Mouse (Mus musculus): ENCODE data around the gene Gas2l3. TPM values are rescaled to one million over a fixed set of nuclear protein-coding genes. Genes with fewer than 3 reads are reported as not detected.

Gas2l3 gene
- polyA plus RNA-seq, 1 experiment from 2014 or later = 16.8 TPM

DNA sequence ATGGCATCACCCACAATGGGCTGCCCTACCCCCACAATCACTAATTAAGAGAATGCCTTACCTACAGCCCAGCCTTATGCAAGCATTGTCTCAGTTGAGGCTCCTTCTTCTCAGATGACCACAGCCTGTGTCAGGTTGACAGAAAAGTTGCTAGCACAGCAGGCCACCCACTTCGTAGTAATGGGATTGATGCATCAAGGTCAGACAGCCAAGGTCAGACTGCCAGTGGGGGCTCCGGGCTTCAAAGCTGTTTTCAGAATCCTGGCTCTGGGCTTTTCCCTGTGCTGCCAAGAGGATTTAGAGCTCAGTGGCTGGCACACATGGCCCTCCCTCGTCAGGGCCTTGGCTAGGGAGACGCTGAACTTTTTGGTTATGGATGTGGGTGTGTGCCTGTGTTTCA lies 51.1 kb downstream of the Gas2l3 start:
- WGBS = 45% methylated on average over 4 of the region's 4 CpGs
- peaks cover 3% of the 10 kb centered on the region; the same call in 1 of the 2 replicates for H3K4me1 ChIP-seq

DNA sequence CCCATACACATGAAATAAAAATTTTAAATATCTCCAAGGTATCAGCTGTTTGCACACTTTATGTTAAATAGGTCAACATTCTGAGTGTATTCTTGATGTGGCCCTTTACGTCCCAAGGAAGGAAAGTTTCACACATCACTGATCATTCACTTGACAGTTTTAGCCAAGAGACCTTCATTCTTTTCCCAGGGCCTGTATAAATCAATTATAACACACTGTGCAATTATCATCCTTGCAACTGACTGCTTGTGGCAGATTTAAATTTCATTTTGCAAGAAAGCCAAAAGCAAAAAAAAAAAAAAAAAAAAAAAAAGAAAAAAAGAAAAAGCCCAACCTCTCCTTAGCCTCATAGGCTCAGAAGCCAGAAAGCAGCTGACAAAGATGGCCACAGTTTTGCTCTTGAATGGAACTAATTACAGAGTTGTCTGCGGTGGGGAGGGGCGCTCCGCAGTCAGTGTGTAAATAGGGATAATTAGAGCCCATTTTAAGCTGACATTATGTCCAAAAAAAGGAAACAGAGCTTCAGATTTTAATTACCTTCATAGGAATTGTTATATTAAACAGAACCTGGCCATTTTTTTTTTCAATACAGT lies 52.1 kb downstream of the Gas2l3 start:
- Histone ChIP-seq H3K4me3 (no peak overlapping the region), H3K9me3 (no peaks in the 10 kb centered on the region), H3K4me2 (no peak overlapping the region), H3K36me3 (no peaks in the 10 kb centered on the region), H3K4me1 (peaks cover 3% of the 10 kb centered on the region; the same call in 1 of the 2 replicates), H3K9ac (no peak overlapping the region), H3K27me3 (replicated peaks) (no peaks in the 10 kb centered on the region), H3K27ac (replicated peaks) (no peak overlapping the region)
- 89% methylated on average over 4 of the region's 4 CpGs for WGBS
- no peak for ATAC-seq (ENCODE audit: extremely low read depth, insufficient number of reproducible peaks, low FRiP score, low TSS enrichment)

More for the DNA sequence above, 51.1 kb downstream of the Gas2l3 start:
- no peak overlapping the region for H3K4me2 ChIP-seq
- no peak overlapping the region for H3K27ac ChIP-seq (replicated peaks)
- H3K27me3 ChIP-seq (replicated peaks) = no peaks in the 10 kb centered on the region
- no peaks in the 10 kb centered on the region for H3K9me3 ChIP-seq
- no peak for ATAC-seq (ENCODE audit: extremely low read depth, insufficient number of reproducible peaks, low FRiP score, low TSS enrichment)
- no peak overlapping the region for H3K9ac ChIP-seq
- H3K4me3 ChIP-seq = no peak overlapping the region
- H3K36me3 ChIP-seq = no peaks in the 10 kb centered on the region

DNA sequence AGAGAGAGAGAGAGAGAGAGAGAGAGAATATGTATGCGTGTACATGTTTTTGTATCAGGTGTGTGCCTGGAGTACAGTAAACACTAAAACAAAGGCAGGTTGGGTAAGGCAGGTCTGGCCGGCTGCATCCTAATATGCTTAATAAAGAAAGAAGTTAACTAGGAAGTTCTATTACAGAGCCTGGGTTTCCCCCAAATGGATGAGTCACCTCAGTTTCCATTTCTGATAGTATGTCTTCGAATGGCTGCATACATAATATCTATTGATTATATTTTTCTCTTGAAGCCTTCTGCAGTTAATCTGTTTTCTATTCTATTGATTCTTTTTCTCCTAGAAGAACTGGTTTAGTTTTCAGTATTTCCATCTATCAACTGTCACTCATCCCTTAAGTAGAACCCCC lies 57.3 kb downstream of the Gas2l3 start:
- no peak overlapping the region for H3K27ac ChIP-seq (replicated peaks)

DNA sequence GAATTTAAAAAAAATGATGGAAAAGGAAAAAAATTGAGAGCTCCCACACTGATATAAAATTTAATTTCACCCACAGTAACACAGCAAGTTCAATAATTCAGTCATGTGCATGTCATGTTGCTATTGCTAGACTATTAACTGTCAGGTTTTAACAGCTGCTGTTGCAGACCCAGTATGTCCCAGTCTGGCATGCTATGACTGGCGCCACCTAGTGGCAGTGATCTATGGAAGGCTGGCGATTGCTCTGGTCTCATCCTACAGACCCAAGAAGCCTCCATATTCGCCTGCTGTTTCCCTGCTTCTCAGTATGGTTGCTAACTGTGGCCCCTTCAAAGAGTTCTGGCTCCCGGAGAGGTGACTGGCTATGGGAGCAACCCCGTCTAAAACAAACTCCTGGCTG lies 60.3 kb downstream of the Gas2l3 start:
- Histone ChIP-seq H3K9ac (no peak overlapping the region), H3K36me3 (no peaks in the 10 kb centered on the region), H3K4me1 (no peaks in the 10 kb centered on the region), H3K4me3 (no peak overlapping the region), H3K9me3 (no peaks in the 10 kb centered on the region), H3K27me3 (replicated peaks) (no peaks in the 10 kb centered on the region), H3K4me2 (no peak overlapping the region), H3K27ac (replicated peaks) (no peak overlapping the region)
- ATAC-seq (ENCODE audit: extremely low read depth, insufficient number of reproducible peaks, low FRiP score, low TSS enrichment) = no peak
- 7% methylated on average over 5 of the region's 5 CpGs for WGBS

More for the DNA sequence above, 57.3 kb downstream of the Gas2l3 start:
- no peaks in the 10 kb centered on the region for H3K27me3 ChIP-seq (replicated peaks)
- H3K4me1 ChIP-seq = no peaks in the 10 kb centered on the region
- H3K9ac ChIP-seq = no peak overlapping the region
- H3K9me3 ChIP-seq = no peaks in the 10 kb centered on the region
- WGBS = 77% methylated on average over 3 of the region's 3 CpGs
- H3K4me2 ChIP-seq = no peak overlapping the region
- no peak overlapping the region for H3K4me3 ChIP-seq
- H3K36me3 ChIP-seq = no peaks in the 10 kb centered on the region
- no peak for ATAC-seq (ENCODE audit: extremely low read depth, insufficient number of reproducible peaks, low FRiP score, low TSS enrichment)

DNA sequence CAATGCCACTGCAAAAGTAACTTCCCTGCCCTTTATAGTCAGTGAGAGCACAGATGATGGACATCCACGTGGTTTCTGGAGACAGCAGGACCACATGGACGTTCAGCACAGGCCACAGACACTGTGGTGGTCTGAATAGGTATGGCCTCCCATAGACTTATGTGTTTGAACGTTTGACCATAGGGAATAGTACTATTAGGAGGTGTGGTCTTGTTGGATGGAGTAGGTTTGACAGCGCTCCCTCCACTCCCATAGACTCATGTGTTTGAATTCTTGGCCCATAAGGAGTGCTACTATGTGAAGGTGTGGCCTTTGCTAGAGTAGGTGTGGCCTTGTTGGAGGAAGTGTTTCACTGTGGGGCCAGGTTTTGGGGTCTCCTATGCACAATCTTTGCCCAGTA lies 66.0 kb downstream of the Gas2l3 start:
- no peak overlapping the region for H3K4me3 ChIP-seq
- ATAC-seq (ENCODE audit: extremely low read depth, insufficient number of reproducible peaks, low FRiP score, low TSS enrichment) = no peak
- no peaks in the 10 kb centered on the region for H3K36me3 ChIP-seq
- no peak overlapping the region for H3K4me2 ChIP-seq
- 67% methylated on average over 4 of the region's 4 CpGs for WGBS
- 0 out of 2 replicates have a peak, but pooled peaks cover 3% of the 10 kb centered on the region for H3K9me3 ChIP-seq
- H3K27ac ChIP-seq (replicated peaks) = no peak overlapping the region
- no peaks in the 10 kb centered on the region for H3K4me1 ChIP-seq
- no peak overlapping the region for H3K9ac ChIP-seq
- H3K27me3 ChIP-seq (replicated peaks) = no peaks in the 10 kb centered on the region

DNA sequence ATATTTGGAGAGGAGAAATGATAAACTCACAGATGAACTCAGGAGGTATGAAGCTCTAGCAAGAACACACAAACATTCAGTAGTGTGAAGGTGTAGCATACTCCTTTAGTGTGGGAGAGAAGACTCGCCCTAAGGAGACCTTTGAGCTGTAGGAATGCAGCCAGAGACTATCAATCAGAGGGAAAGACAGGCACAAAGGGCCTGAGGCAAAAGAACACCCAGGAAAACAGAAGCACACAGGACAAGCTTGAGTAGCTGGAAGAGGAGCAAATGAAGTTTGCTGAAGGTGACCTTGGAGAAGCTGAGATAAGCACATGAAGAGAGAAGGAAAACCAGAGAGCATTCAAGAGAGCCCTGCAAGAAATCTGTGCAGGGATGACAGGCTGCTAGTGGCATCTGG lies 73.7 kb downstream of the Gas2l3 start:
- H3K4me2 ChIP-seq = no peak overlapping the region
- no peaks in the 10 kb centered on the region for H3K27me3 ChIP-seq (replicated peaks)
- H3K9ac ChIP-seq = no peak overlapping the region
- no peak overlapping the region for H3K4me3 ChIP-seq
- no peaks in the 10 kb centered on the region for H3K9me3 ChIP-seq
- no peak for ATAC-seq (ENCODE audit: extremely low read depth, insufficient number of reproducible peaks, low FRiP score, low TSS enrichment)
- 23% methylated on average over 1 of the region's 1 CpGs for WGBS
- H3K27ac ChIP-seq (replicated peaks) = no peak overlapping the region
- H3K36me3 ChIP-seq = no peaks in the 10 kb centered on the region
- peaks cover 7% of the 10 kb centered on the region for H3K4me1 ChIP-seq

DNA sequence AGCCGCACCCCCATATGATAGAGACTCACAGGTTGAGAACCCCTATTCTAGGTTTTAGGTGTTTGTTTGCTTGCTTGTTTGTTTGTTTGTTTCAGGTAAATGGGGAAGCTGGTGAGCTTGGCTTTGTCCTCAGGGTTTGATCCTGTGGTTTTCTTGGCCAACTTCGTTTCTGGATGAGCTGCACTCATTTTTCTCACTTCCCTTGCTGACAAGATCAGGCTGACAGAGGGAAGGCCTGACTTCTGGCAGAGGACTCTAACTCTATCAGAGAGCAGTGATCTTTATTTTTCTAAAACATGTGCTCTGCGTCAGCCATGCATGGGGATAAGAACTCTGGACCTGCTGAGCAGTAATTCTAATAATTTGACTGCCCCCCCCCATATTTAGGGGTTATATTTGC lies 84.8 kb downstream of the Gas2l3 start:
- Histone ChIP-seq H3K27ac (replicated peaks) (no peak overlapping the region), H3K4me3 (no peak overlapping the region), H3K36me3 (no peaks in the 10 kb centered on the region), H3K9me3 (no peaks in the 10 kb centered on the region), H3K4me1 (no peaks in the 10 kb centered on the region), H3K9ac (no peak overlapping the region), H3K27me3 (replicated peaks) (no peaks in the 10 kb centered on the region), H3K4me2 (no peak overlapping the region)
- no peak for ATAC-seq (ENCODE audit: extremely low read depth, insufficient number of reproducible peaks, low FRiP score, low TSS enrichment)
- WGBS = 64% methylated on average over 3 of the region's 3 CpGs

Other genes with a start within 250 kb of the Gas2l3 start
- 4.1 and 4.5 TPM in 2 replicates for gene Ano4, start 99.2 kb downstream of the Gas2l3 start, polyA plus RNA-seq (2015; fragmentation: Nextera tagmentation; extraction: Ambion mirVana)
- gene Nr1h4, start 89.6 kb upstream of the Gas2l3 start, polyA plus RNA-seq (2015; fragmentation: Nextera tagmentation; extraction: Ambion mirVana) = 1.2 TPM in 2 replicates
- 0.04 and 0.09 TPM in 2 replicates for gene Slc17a8, start 177.3 kb upstream of the Gas2l3 start, polyA plus RNA-seq (2015; fragmentation: Nextera tagmentation; extraction: Ambion mirVana)
- gene Scyl2, start 242.3 kb upstream of the Gas2l3 start, polyA plus RNA-seq (2015; fragmentation: Nextera tagmentation; extraction: Ambion mirVana) = 4.1 and 5.4 TPM in 2 replicates